Mouse (Mus musculus): ENCODE measurements at regions not wholly inside any gene's neighbourhood (a gene's known extent, or its start where the extent isn't known, plus 50 kb on each side); places are given as distances from the start of the nearest gene placed in this dataset.
A peak's percentile ranks its signal among the peaks of the same experiment; 100 is the strongest.

GRCm38 (mm10) chr7:129441085-129441617, 150.5 kb upstream of the Wdr11 start:
- Histone ChIP-seq H3K36me3 (ENCODE audit: control insufficient read depth, insufficient read depth, low read length) (no peaks in the 10 kb centered on the region), H3K4me1 (ENCODE audit: control insufficient read depth, insufficient read depth, low read length) (no peaks in the 10 kb centered on the region), H3K9ac (ENCODE audit: low read depth, low read length, severe bottlenecking) (no peak overlapping the region), H3K4me3 (replicated peaks; ENCODE audit: low read length) (no peak overlapping the region), H3K27me3 (ENCODE audit: control insufficient read depth, insufficient read depth, low read length) (no peaks in the 10 kb centered on the region), H3K27ac (replicated peaks; ENCODE audit: low read depth, low read length) (no peak overlapping the region), H3K4me2 (replicated peaks; ENCODE audit: low read depth, low read length, severe bottlenecking) (no peak overlapping the region), H3K9me3 (ENCODE audit: control insufficient read depth, low read length) (no peaks in the 10 kb centered on the region)
- 28% methylated on average over 4 of the region's 4 CpGs for WGBS
- DNase-seq (ENCODE audit: low spot score) = no peak
- TF ChIP-seq POLR2A (IDR thresholded peaks at IDR 0.05; ENCODE audit: borderline replicate concordance, extremely low read depth, insufficient read depth, insufficient read length) = no peak
- ATAC-seq (ENCODE audit: low FRiP score, low read depth) = no peak

GRCm38 (mm10) chr7:129469496-129469895, 122.2 kb upstream of the Wdr11 start:
- Histone ChIP-seq H3K9ac (ENCODE audit: low read depth, low read length, severe bottlenecking) (no peak overlapping the region), H3K4me3 (replicated peaks; ENCODE audit: low read length) (no peak overlapping the region), H3K9me3 (ENCODE audit: control insufficient read depth, low read length) (no peaks in the 10 kb centered on the region), H3K4me2 (replicated peaks; ENCODE audit: low read depth, low read length, severe bottlenecking) (no peak overlapping the region), H3K4me1 (ENCODE audit: control insufficient read depth, insufficient read depth, low read length) (no peaks in the 10 kb centered on the region), H3K27me3 (ENCODE audit: control insufficient read depth, insufficient read depth, low read length) (no peaks in the 10 kb centered on the region), H3K27ac (replicated peaks; ENCODE audit: low read depth, low read length) (no peak overlapping the region), H3K36me3 (ENCODE audit: control insufficient read depth, insufficient read depth, low read length) (no peaks in the 10 kb centered on the region)
- DNase-seq (ENCODE audit: low spot score) = peak; percentile 85
- no peak for ATAC-seq (ENCODE audit: low FRiP score, low read depth)
- TF ChIP-seq POLR2A (IDR thresholded peaks at IDR 0.05; ENCODE audit: borderline replicate concordance, extremely low read depth, insufficient read depth, insufficient read length) = no peak
- WGBS = 5% methylated on average over 3 of the region's 3 CpGs

DNA sequence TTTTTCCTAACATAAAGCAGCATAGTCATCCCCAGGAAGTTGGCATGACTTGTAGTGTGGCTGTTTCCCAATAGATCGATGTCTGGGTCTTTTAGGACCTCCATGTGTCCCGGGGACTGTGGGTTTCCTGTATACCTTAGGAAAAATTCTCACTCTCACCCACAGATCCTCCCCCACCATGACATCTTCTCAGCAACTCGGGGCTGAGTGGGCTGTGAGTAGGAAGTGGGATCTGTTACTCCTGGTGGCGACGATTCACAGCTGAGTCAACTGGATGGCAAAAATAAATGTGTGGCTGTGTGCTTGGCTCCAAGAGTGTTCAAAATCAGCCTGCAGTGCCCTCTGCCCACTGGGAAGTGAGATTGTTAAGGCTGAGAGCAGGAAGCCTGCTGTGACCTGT, 107.9 kb upstream of the Wdr11 start:
- TF ChIP-seq POLR2A (IDR thresholded peaks at IDR 0.05; ENCODE audit: borderline replicate concordance, extremely low read depth, insufficient read depth, insufficient read length) = no peak
- H3K27me3 ChIP-seq (ENCODE audit: control insufficient read depth, insufficient read depth, low read length) = no peaks in the 10 kb centered on the region
- WGBS = 76% methylated on average over 5 of the region's 5 CpGs
- no peaks in the 10 kb centered on the region for H3K4me1 ChIP-seq (ENCODE audit: control insufficient read depth, insufficient read depth, low read length)
- no peaks in the 10 kb centered on the region for H3K36me3 ChIP-seq (ENCODE audit: control insufficient read depth, insufficient read depth, low read length)
- no peaks in the 10 kb centered on the region for H3K9me3 ChIP-seq (ENCODE audit: control insufficient read depth, low read length)
- DNase-seq (ENCODE audit: low spot score) (no peak), ATAC-seq (ENCODE audit: low FRiP score, low read depth) (no peak)
- H3K27ac ChIP-seq (replicated peaks; ENCODE audit: low read depth, low read length) = no peak overlapping the region
- no peak overlapping the region for H3K4me3 ChIP-seq (replicated peaks; ENCODE audit: low read length)
- no peak overlapping the region for H3K4me2 ChIP-seq (replicated peaks; ENCODE audit: low read depth, low read length, severe bottlenecking)
- H3K9ac ChIP-seq (ENCODE audit: low read depth, low read length, severe bottlenecking) = no peak overlapping the region

- WGBS = 42% methylated on average over 2 of the region's 2 CpGs
- H3K4me1 ChIP-seq (ENCODE audit: control insufficient read depth, insufficient read depth, low read length) = no peaks in the 10 kb centered on the region
- H3K4me3 ChIP-seq (replicated peaks; ENCODE audit: low read length) = no peak overlapping the region
- no peaks in the 10 kb centered on the region for H3K36me3 ChIP-seq (ENCODE audit: control insufficient read depth, insufficient read depth, low read length)
- DNase-seq (ENCODE audit: low spot score) (peak; percentile 86), ATAC-seq (ENCODE audit: low FRiP score, low read depth) (no peak)
- no peaks in the 10 kb centered on the region for H3K9me3 ChIP-seq (ENCODE audit: control insufficient read depth, low read length)
- TF ChIP-seq POLR2A (IDR thresholded peaks at IDR 0.05; ENCODE audit: borderline replicate concordance, extremely low read depth, insufficient read depth, insufficient read length) = no peak
- no peaks in the 10 kb centered on the region for H3K27me3 ChIP-seq (ENCODE audit: control insufficient read depth, insufficient read depth, low read length)
- no peak overlapping the region for H3K9ac ChIP-seq (ENCODE audit: low read depth, low read length, severe bottlenecking)
- no peak overlapping the region for H3K4me2 ChIP-seq (replicated peaks; ENCODE audit: low read depth, low read length, severe bottlenecking)
- H3K27ac ChIP-seq (replicated peaks; ENCODE audit: low read depth, low read length) = no peak overlapping the region
These were observed 84.8 kb upstream of the Wdr11 start for GRCm38 (mm10) chr7:129506894-129507293.

- no peak for TF ChIP-seq POLR2A (IDR thresholded peaks at IDR 0.05; ENCODE audit: borderline replicate concordance, extremely low read depth, insufficient read depth, insufficient read length)
- Histone ChIP-seq H3K9me3 (ENCODE audit: control insufficient read depth, low read length) (no peaks in the 10 kb centered on the region), H3K4me2 (replicated peaks; ENCODE audit: low read depth, low read length, severe bottlenecking) (no peak overlapping the region), H3K4me1 (ENCODE audit: control insufficient read depth, insufficient read depth, low read length) (no peaks in the 10 kb centered on the region), H3K36me3 (ENCODE audit: control insufficient read depth, insufficient read depth, low read length) (no peaks in the 10 kb centered on the region), H3K27ac (replicated peaks; ENCODE audit: low read depth, low read length) (no peak overlapping the region), H3K9ac (ENCODE audit: low read depth, low read length, severe bottlenecking) (no peak overlapping the region), H3K27me3 (ENCODE audit: control insufficient read depth, insufficient read depth, low read length) (no peaks in the 10 kb centered on the region), H3K4me3 (replicated peaks; ENCODE audit: low read length) (no peak overlapping the region)
- WGBS = 49% methylated on average over 10 of the region's 10 CpGs
- ATAC-seq (ENCODE audit: low FRiP score, low read depth) (no peak), DNase-seq (ENCODE audit: low spot score) (no peak)
These were observed 82.0 kb upstream of the Wdr11 start for GRCm38 (mm10) chr7:129509631-129510132.

GRCm38 (mm10) chr7:129514619-129515018, 77.0 kb upstream of the Wdr11 start:
- H3K27me3 ChIP-seq (ENCODE audit: control insufficient read depth, insufficient read depth, low read length) = no peaks in the 10 kb centered on the region
- H3K36me3 ChIP-seq (ENCODE audit: control insufficient read depth, insufficient read depth, low read length) = no peaks in the 10 kb centered on the region
- no peak overlapping the region for H3K27ac ChIP-seq (replicated peaks; ENCODE audit: low read depth, low read length)
- H3K4me3 ChIP-seq (replicated peaks; ENCODE audit: low read length) = no peak overlapping the region
- H3K9me3 ChIP-seq (ENCODE audit: control insufficient read depth, low read length) = no peaks in the 10 kb centered on the region
- WGBS = 50% methylated on average over 7 of the region's 7 CpGs
- ATAC-seq (ENCODE audit: low FRiP score, low read depth) (no peak), DNase-seq (ENCODE audit: low spot score) (no peak)
- H3K4me2 ChIP-seq (replicated peaks; ENCODE audit: low read depth, low read length, severe bottlenecking) = no peak overlapping the region
- H3K9ac ChIP-seq (ENCODE audit: low read depth, low read length, severe bottlenecking) = no peak overlapping the region
- TF ChIP-seq POLR2A (IDR thresholded peaks at IDR 0.05; ENCODE audit: borderline replicate concordance, extremely low read depth, insufficient read depth, insufficient read length) = no peak
- no peaks in the 10 kb centered on the region for H3K4me1 ChIP-seq (ENCODE audit: control insufficient read depth, insufficient read depth, low read length)

Data from limb, embryonic 14.5 days (tissue).